Mouse (Mus musculus) limb, embryonic 14.5 days (tissue): ENCODE results near the gene Drd1. TPM values are rescaled to one million over a fixed set of nuclear protein-coding genes. Genes with fewer than 3 reads are reported as not detected.

Experiments used
- ATAC-seq: fragments of 200-750 bp; cut with Nextera tagmentation; 2 replicates; pipeline ENCODE4 v1.8.0; 2017; ENCODE audit warnings: low read depth, moderate number of reproducible peaks, moderate TSS enrichment; ENCODE audit not compliant: low FRiP score
- DNase-seq: peaks from one replicate; pipeline ENCODE4 v3.0.0-alpha.2; 2015; ENCODE audit warnings: low spot score
- H3K27ac ChIP-seq: fragments of 300-500 bp; sonication (generic); replicated peaks from 2 replicates; pipeline ENCODE4 v1.5.1; 2014; ENCODE audit warnings: low read depth, mild to moderate bottlenecking, low read length, moderate library complexity, mixed read lengths
- H3K27me3 ChIP-seq: fragments of 300-500 bp; sonication (generic); 2 replicates; pipeline ENCODE4 v1.6.1; 2014; ENCODE audit warnings: low read length, mixed read lengths; ENCODE audit not compliant: control insufficient read depth, insufficient read depth
- H3K36me3 ChIP-seq: fragments of 300-500 bp; sonication (generic); 2 replicates; pipeline ENCODE4 v1.6.1; 2014; ENCODE audit warnings: mild to moderate bottlenecking, low read length, moderate library complexity, mixed read lengths; ENCODE audit not compliant: control insufficient read depth, insufficient read depth
- H3K4me1 ChIP-seq: fragments of 300-500 bp; sonication (generic); 2 replicates; pipeline ENCODE4 v1.6.1; 2014; ENCODE audit warnings: antibody characterized with exemption, low read length, mixed read lengths; ENCODE audit not compliant: control insufficient read depth, insufficient read depth
- H3K4me2 ChIP-seq: fragments of 300-500 bp; sonication (generic); replicated peaks from 2 replicates; pipeline ENCODE4 v1.6.1; 2014; ENCODE audit warnings: low read depth, mild to moderate bottlenecking, low read length, moderate library complexity; ENCODE audit not compliant: severe bottlenecking
- H3K4me3 ChIP-seq: fragments of 300-500 bp; sonication (generic); replicated peaks from 2 replicates; pipeline ENCODE4 v1.5.1; 2014; ENCODE audit warnings: low read length
- H3K9ac ChIP-seq: fragments of 300-500 bp; sonication (generic); 2 replicates; pipeline ENCODE4 v1.6.1; 2014; ENCODE audit warnings: mild to moderate bottlenecking, low read depth, low read length, moderate library complexity; ENCODE audit not compliant: severe bottlenecking
- H3K9me3 ChIP-seq: fragments of 300-500 bp; sonication (generic); 2 replicates; pipeline ENCODE4 v1.6.1; 2016; ENCODE audit warnings: low read length; ENCODE audit not compliant: control insufficient read depth
- POLR2A ChIP-seq: fragments of 200-500 bp; IDR thresholded peaks from 2 replicates; pipeline ENCODE4 v1.8.0; 2012; ENCODE audit warnings: inconsistent platforms, mild to moderate bottlenecking, moderate library complexity, borderline replicate concordance; ENCODE audit not compliant: insufficient read depth, insufficient read length; ENCODE audit errors: extremely low read depth
- WGBS: fragments of 180-500 bp; shearing (Covaris S2); extraction: QIAGEN DNeasy Blood & Tissue Kit; methylation state at CpG from one replicate; pipeline ENCODE4 v1.1.7; 2014; 5-methylcytosine and 5-hydroxymethylcytosine counted together
- polyA plus RNA-seq, 2 experiments: library from polyadenylated mRNA; depleted of rRNA in 1 of 2; stranded (reverse) in 1 of 2; unstranded in 1 of 2; fragments of >200 nt; fragmentation: Nextera tagmentation in 1 of 2; extraction: Ambion mirVana in 1 of 2; gene quantifications; 2 replicates each; pipeline versions ENCODE4 v1.2.1 to v1.2.3; 2012 to 2014

Gene Drd1
- polyA plus RNA-seq, 2 experiments: 0.03 to 0.19 TPM

GRCm38 (mm10) chr13:54027079-54027478 is 28.4 kb downstream of the Drd1 start:
- no peak overlapping the region for H3K4me2 ChIP-seq
- H3K27ac ChIP-seq: no peak overlapping the region
- ATAC-seq (no peak), DNase-seq (no peak)
- H3K9me3 ChIP-seq: no peaks in the 10 kb centered on the region
- no peak for TF ChIP-seq POLR2A
- no peaks in the 10 kb centered on the region for H3K27me3 ChIP-seq
- WGBS: 74% methylated on average over 7 of the region's 7 CpGs
- H3K4me1 ChIP-seq: no peaks in the 10 kb centered on the region
- no peak overlapping the region for H3K4me3 ChIP-seq
- H3K36me3 ChIP-seq: no peaks in the 10 kb centered on the region
- H3K9ac ChIP-seq: no peak overlapping the region

- Histone ChIP-seq H3K4me2 (no peak overlapping the region), H3K36me3 (no peaks in the 10 kb centered on the region), H3K27ac (no peak overlapping the region), H3K4me3 (no peak overlapping the region), H3K27me3 (no peaks in the 10 kb centered on the region), H3K9ac (no peak overlapping the region), H3K4me1 (no peaks in the 10 kb centered on the region), H3K9me3 (no peaks in the 10 kb centered on the region)
- no peak for TF ChIP-seq POLR2A
- ATAC-seq (no peak), DNase-seq (no peak)
- WGBS: 55% methylated on average over 5 of the region's 5 CpGs
Observed at GRCm38 (mm10) chr13:54023311-54023710, 32.2 kb downstream of the Drd1 start.

GRCm38 (mm10) chr13:54008716-54009115 is 46.8 kb downstream of the Drd1 start:
- Histone ChIP-seq H3K27ac (no peak overlapping the region), H3K4me2 (no peak overlapping the region), H3K4me1 (no peaks in the 10 kb centered on the region), H3K9ac (no peak overlapping the region), H3K36me3 (no peaks in the 10 kb centered on the region), H3K9me3 (no peaks in the 10 kb centered on the region), H3K4me3 (no peak overlapping the region), H3K27me3 (no peaks in the 10 kb centered on the region)
- TF ChIP-seq POLR2A: no peak
- ATAC-seq (no peak), DNase-seq (no peak)
- WGBS: 91% methylated on average over 4 of the region's 4 CpGs

Other genes with a start within 250 kb of the Drd1 start
- 26.6 and 26.7 TPM in 2 replicates for gene Sfxn1, start 16.2 kb upstream of the Drd1 start, polyA plus RNA-seq (2012; rRNA removed)
- gene Sfxn1, start 16.2 kb upstream of the Drd1 start, polyA plus RNA-seq (2014; fragmentation: Nextera tagmentation; extraction: Ambion mirVana): 49.9 and 51.6 TPM in 2 replicates
- gene Hrh2, start 136.4 kb upstream of the Drd1 start, polyA plus RNA-seq (2012; rRNA removed): 0.13 and 0.14 TPM in 2 replicates
- gene Hrh2, start 136.4 kb upstream of the Drd1 start, polyA plus RNA-seq (2014; fragmentation: Nextera tagmentation; extraction: Ambion mirVana): 0.10 TPM in 1 of 2 replicates, not detected in the other